Mouse (Mus musculus) erythroblast, embryonic 14.5 days (primary cell): ENCODE measurements around the gene Ntm.

Source experiments
- GATA1 ChIP-seq: IDR thresholded peaks from 2 replicates; pipeline ENCODE4 v1.6.1; 2012; ENCODE audit warnings: low read length, inconsistent platforms, mixed read lengths
- TAL1 ChIP-seq: IDR thresholded peaks from 3 replicates; pipeline ENCODE4 v1.6.1; 2012; ENCODE audit warnings: low read length, inconsistent platforms, mixed read lengths

- no peak for TF ChIP-seq GATA1
- no peak for TF ChIP-seq TAL1
Observed at GRCm38 (mm10) chr9:29013881-29014280, 949.1 kb downstream of the Ntm start.
